Mouse (Mus musculus) kidney, postnatal 36 days (tissue): ENCODE measurements around the gene Sost.

Experiments used
- DNase-seq, 2 experiments: peaks; one replicate each; pipeline ENCODE4 v3.0.0; 2021 to 2022; ENCODE audit warnings: mixed read lengths in 2 of 2

Sost gene

DNA sequence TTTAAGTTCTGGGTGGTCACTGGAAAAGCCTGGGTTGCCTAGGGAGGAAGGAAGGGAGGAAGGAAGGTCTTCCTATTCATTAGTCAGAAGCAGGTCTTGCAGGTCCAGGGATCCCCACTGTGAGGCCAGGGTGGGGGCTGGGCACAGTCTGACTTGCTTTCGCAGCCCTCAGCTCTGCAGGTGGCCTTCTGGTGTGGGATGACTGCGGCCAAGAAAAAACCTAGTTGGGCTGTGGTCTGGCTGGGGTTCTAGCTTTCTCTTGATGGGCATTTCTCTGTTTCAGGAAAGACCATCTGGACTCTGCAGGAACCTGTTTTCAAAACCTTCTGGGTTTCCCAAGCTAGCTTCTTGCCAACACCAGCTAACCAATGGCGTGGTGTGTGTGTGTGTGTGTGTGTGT lies 23.8 kb downstream of the Sost start:
- DNase-seq: no peak

DNA sequence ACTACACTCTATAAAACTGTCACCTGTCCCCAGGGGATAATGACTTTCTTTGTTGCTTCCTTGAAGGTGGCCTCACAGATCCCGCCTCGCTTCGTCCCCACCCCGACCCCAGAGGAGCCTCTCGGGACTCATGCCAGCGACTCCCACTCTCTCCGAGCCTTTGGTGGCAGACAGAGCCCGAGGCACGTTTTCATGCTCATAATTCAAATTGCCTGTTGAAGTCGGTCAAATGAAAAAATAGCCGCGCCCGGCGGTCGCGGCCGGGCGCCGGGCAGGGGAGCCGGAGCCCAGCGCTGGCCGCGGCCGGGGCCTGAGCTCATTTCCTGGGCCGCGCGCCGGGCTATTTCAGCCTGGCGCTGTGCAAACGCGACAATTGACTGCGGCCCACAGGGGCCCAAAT lies 29.7 kb downstream of the Sost start:
- DNase-seq: peak in 1 of 2 experiments; percentile 59

DNA sequence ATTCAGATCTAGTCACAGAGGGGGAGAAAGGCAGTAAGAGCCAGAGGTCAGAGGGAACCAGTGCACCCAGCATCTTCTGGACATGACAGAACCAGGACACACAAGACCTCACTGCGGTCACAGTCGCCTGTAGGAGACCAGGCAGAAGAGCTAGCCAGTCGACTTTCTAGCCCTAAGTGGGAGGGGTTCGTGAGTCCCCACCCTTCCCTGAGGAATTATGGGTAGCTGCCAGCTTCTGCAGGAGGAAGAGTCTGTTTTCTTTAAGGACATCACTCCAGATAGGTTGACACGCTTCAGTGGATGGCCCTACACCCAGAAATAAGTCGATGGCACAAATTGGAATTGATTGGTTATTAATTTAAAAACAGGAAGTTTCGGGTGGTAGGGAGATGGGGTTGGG lies 30.4 kb downstream of the Sost start:
- no peak for DNase-seq

DNA sequence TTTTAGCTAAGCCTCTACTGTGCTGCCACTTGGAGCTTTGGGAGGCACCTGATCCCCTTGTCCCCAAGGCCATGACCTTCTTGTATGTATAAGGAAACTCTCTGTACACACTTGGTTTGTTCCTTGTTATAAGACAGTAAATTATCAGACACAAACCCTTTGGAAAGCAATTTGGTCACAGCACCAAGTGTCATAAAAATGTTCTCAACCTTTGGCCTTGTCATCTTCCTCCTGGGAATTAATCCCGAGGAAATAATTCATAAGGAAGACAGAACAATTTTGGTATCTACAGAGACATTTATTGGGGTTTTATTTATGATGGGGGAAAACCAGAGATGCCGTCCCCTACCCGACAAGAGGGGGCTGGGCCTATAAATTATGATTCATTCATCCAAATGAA lies 31.1 kb downstream of the Sost start:
- peak in 1 of 2 experiments; percentile 24 for DNase-seq

DNA sequence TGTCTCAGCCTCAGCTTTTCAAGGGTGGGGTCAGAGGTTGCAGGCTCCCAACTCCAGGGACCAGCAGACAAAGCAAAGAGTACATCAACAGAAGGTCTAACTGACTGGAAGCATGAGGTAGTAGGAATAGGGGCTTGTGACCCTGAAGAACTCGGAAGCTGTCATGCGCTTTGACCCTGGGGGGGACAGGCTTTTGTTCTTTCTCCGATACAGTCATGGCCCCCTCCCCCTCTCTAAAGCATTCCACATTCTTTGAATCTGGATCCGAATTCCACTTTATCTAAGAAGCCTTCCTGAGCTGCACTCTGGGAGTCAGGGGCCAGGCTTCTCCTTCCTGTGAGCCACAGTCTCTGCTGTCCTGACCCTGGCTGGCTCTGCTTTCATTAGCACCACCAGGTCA lies 34.8 kb downstream of the Sost start:
- no peak for DNase-seq

DNA sequence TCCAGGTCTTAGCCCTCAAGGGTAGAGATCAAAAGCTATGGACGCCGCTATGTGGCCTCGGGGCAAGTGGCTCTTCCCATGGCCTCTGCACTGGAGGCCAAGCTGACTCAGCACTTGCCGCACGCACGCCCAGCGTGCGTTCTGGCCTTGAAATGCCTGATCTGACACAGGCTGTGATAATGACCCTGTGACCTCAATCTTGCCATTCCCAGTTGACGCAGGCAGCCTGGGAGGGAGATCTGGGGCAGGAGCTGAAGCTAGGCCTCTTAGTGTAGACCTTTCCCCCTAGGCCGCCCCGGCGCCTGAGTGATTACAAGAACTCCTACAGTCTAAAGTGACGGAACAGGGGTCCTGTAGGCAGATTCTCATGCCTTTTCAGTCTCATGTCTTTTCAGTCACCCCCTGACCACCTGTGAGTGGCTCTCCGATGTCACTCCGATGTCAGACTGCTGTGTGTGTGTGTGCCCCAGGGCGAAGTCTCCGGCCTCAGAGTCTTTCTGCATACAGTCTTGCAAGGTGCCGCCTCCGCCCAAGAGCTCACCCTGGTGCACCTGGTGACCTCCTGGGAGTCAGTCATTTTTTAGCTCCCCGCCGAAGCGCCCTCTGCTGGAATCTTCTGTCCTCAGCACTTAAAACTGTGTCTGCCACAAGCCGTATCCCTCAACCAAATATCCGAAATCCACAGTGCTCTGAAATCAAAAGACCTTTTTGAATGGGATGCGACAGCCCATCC lies 38.6 kb downstream of the Sost start:
- peak; percentile 23 to 74 for DNase-seq

DNA sequence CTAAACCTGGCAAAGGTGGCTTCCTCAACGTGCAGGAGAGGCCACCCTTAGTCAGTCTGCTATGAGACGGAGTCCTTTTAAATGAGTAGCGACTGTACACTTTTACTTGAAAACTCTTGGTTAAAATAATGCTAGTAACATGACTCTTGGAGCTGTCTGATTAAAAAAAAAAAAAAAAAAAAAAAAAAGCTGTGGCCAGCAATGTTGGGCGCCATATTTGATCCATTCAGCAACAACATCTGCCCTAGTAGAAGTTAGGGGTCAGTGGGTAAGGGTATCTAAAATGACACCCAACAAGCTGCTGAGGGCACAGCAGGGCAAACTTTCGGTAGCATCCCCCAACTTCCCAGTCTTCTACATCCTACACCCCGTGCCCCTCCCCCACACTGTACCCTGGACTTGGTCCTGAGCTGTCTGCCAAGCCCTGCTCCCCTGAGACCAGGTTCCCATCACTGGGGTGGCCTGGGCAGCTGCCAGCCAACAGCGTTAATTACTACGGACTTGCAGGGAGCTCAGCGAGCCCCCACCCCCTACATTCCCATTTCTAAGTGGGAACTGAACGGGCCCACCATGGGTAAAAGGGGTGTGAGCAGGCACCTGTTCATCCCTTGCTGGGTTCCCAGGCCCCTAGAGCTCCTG lies 39.7 kb downstream of the Sost start:
- no peak for DNase-seq

DNA sequence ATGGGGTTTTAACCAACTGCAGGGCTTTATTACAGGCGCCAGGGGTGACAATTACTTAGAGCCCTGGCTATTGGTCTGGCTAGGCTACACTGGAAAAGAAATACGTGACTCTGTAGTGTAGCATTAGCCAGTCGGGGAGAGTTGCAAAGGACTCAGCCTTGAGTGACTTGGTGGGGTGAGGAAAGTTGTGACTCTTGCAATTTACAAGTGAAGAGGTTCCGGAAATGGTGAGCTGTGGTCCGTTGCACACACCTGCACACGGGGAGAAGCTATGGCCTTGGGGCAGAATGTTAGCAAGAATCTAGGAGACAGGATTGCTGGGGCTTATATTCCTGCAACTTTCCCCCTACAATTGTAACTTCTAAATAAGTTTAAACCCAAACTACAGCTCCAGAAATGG lies 41.2 kb downstream of the Sost start:
- DNase-seq: no peak

DNA sequence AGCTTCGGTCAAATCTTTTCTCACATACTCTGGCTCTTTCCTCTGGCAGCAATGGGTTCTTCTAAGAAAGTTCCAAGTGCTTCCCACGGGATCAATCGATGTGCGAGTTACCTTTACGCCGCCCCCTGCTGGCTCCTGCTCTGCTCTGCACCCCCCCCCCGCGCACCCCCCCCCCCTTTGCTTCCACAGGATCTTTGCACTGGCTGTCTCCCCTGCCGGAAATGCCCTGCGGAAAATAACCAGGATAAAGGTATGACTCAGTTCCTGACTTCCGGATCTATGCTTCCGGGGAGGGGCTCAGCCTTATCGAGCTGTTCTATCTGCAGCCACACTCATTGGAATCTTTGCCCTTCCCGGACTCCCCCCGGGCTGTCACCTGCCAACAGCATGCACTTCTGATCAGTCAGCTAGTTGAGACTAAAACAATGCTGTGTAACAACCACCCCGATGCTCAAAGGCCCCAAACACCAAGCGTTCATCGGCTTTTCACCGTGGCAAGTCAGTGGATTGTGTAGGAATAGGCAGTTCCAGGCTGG lies 42.3 kb downstream of the Sost start:
- DNase-seq: peak in 1 of 2 experiments; percentile 17

DNA sequence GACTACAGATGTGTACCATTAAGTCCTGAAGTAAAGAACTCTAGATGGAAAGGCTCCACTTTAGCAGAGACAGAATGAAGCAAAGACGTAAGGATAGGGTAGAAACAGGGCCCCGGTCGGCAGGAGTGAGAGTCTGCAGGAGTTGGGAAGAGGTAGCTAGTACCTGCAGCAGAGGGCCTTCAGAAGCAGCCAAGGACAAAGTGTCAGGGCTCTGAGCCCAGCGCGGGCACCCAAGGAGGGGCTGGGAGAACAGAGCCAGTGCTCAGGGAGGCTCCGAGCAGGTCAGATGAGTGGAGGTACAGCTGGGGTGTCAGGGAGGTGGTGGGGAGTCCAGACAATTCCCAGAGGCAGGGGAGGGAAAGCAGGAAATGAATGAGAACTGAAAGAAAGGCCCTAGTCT lies 42.8 kb downstream of the Sost start:
- DNase-seq: no peak

DNA sequence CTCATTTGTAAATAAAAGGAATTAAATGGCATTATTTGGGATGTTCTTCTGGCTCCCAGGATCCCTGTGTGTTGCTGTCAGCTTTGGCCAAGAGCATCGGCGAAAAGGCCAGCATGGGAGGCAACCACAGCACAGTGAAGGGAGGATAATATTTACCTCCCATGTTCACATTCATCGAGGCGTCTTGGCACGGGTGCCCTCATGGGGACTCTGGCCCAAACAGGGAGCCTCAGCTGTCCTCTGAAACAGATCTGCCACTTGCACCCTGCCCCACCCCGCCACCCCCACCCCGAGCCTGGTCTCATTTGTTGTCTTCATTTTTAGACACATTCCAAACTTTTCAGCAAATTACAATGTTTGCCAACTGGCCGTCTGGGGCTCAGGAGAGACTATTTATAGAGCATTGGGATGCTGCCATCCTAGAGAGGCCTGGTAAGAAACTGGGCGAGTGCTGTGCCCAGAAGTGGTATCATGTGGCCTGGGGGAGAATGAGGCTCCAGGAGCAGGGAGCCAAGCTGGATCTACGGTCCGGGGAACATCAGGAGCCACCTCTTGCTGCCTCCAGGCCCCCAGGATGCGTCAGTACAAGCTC lies 45.4 kb downstream of the Sost start:
- DNase-seq: no peak

DNA sequence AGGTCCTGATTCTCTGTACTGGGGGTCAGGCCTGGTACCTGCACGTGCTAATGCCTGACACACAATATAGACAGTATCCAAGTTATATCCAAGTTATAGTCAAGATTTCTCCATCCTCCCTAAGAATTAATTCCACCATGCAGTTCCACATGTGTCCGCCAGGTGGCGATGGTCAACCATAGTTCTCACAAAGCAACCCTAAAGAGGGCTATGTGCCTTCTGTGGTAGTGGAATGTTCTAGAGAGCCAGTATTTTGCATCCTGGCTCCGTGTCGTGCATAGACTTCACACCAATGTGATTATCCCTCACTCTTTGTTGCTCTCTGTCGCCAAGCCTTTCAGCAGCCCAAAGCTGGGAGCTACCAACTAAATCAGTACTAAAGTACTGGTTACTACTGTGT lies 47.2 kb downstream of the Sost start:
- DNase-seq: peak; percentile 78 to 90

DNA sequence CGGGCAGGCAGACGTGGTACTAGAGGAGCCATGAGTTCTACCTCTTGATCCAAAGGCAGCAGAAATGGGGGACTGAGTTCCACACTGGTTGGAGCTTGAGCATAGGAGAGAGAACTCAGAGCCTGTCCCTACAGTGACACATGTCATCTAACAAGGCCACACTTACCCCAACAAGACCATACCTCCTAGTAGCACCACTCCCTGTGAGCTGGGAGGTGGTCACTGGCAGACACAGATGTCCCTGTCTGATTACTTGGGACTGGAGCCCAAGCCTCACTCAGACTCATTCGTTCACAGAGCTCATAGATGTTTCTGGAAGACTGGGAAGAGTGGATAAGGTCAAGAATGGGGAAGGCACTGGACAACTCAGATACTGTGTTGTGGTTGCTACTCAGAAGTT lies 48.2 kb downstream of the Sost start:
- DNase-seq: no peak

DNA sequence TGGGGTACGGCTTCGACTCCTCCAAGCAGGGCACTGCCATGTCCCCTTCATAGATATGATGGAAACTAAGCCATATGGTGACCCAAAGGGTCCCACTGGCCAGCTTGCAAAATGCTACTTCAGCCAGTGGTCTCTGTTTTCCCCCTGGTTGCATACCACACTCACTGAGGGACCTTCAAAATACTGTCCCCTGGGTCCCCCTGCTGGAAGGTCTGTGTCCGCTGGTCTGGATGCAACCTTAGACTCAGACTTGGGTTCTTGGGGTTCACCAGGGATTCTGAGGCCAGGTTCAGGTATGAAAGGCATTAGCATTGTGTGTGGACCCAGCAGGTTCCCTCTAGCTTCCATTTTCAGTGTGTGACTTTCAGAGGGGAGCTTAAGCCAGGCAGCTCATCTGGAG lies 50.0 kb downstream of the Sost start:
- DNase-seq: no peak

DNA sequence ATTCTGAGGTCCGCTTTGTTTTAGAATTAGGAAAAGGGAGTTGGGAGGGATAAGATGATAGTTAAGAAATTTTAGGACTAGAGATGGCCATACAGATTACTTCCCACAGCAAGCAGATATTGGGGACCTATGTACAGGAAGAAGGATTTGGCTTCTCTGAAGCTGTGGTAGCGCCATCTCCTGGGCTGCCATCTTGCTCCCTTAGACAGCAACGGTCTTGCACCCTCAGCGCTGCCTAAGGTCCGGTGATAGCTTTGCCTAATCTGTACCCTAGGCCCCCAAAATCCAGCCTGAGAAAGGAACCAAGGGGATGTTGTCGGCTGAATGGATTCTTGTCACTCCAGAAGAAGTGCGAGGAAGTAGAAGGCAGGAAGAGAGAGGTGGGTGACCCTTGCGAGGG lies 53.2 kb downstream of the Sost start:
- DNase-seq: no peak
